Mouse (Mus musculus) kidney, adult 2 months (tissue): Measurements from ENCODE around the gene Oosp3.

Experiments used
- CTCF ChIP-seq: fragments of 200-500 bp; conservative IDR thresholded peaks from 2 replicates; pipeline ENCODE4 v1.5.1; 2011; ENCODE audit warnings: low read depth, mild to moderate bottlenecking, control low read depth, low read length, moderate library complexity, mixed read lengths; ENCODE audit not compliant: insufficient read depth, insufficient read length
- POLR2A ChIP-seq: fragments of 200-500 bp; IDR thresholded peaks from one replicate; pipeline ENCODE4 v1.6.1; 2011; ENCODE audit warnings: low read depth, low read length, control low read depth

DNA sequence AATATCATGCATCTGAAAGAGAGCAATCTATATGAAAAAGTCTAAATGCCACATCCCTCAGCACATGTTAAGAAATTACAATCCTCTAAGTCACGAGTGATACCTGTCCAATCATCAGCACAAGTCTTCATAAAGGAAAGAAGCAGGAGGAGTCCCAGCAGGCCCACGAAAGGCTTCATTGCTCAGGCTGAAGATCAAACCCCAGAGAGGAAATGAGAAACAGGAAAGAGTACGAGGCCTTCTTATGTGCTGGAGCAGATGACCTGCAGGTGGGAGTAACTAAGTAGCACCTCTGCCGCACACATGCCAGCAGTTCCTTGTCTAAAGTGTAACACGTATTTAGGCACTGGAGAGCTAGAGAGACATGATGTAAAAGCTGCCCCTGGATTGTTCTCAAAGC, 6.0 kb upstream of the Oosp3 start, which contains the start of gene Oosp1:
- TF ChIP-seq CTCF (no peak), POLR2A (no peak)
